Mouse (Mus musculus) hindbrain, embryonic 11.5 days (tissue): ENCODE data around the gene Lrrc20. TPM values are rescaled to one million over a fixed set of nuclear protein-coding genes. Genes with fewer than 3 reads are reported as not detected.

Experiments used
- ATAC-seq: fragments of 200-750 bp; cut with Nextera tagmentation; 2 replicates; pipeline ENCODE4 v1.8.0; 2017; ENCODE audit warnings: mild to moderate bottlenecking, moderate TSS enrichment, moderate library complexity; ENCODE audit not compliant: low FRiP score
- DNase-seq: peaks from one replicate; pipeline ENCODE4 v3.0.0-alpha.2; 2015; ENCODE audit warnings: low spot score
- H3K27ac ChIP-seq: fragments of 300-500 bp; sonication (generic); 2 replicates; pipeline ENCODE4 v1.5.1; 2014; ENCODE audit warnings: mild to moderate bottlenecking, low read depth, low read length
- H3K27me3 ChIP-seq: fragments of 300-500 bp; sonication (generic); 2 replicates; pipeline ENCODE4 v1.6.1; 2014; ENCODE audit warnings: mild to moderate bottlenecking, low read length, moderate library complexity, mixed read lengths; ENCODE audit not compliant: control insufficient read depth, insufficient read depth
- H3K36me3 ChIP-seq: fragments of 300-500 bp; sonication (generic); 2 replicates; pipeline ENCODE4 v1.6.1; 2014; ENCODE audit warnings: mild to moderate bottlenecking, low read length, moderate library complexity, mixed read lengths; ENCODE audit not compliant: control insufficient read depth, insufficient read depth
- H3K4me1 ChIP-seq: fragments of 300-500 bp; sonication (generic); replicated peaks from 2 replicates; pipeline ENCODE4 v1.6.1; 2014; ENCODE audit warnings: low read length, mixed read lengths; ENCODE audit not compliant: control insufficient read depth, insufficient read depth
- H3K4me2 ChIP-seq: fragments of 300-500 bp; sonication (generic); replicated peaks from 2 replicates; pipeline ENCODE4 v1.6.1; 2014; ENCODE audit warnings: mild to moderate bottlenecking, low read depth, low read length
- H3K4me3 ChIP-seq: fragments of 300-500 bp; sonication (generic); 2 replicates; pipeline ENCODE4 v1.5.1; 2014; ENCODE audit warnings: low read depth, low read length
- H3K9ac ChIP-seq: fragments of 300-500 bp; sonication (generic); 2 replicates; pipeline ENCODE4 v1.6.1; 2014; ENCODE audit warnings: low read depth, low read length
- H3K9me3 ChIP-seq: fragments of 300-500 bp; sonication (generic); 2 replicates; pipeline ENCODE4 v1.6.1; 2016; ENCODE audit warnings: low read length; ENCODE audit not compliant: control insufficient read depth
- WGBS: fragments of 180-500 bp; shearing (Covaris S2); extraction: QIAGEN DNeasy Blood & Tissue Kit; methylation state at CpG from one replicate; pipeline ENCODE4 v1.1.7; 2014; 5-methylcytosine and 5-hydroxymethylcytosine counted together
- polyA plus RNA-seq: library from polyadenylated mRNA; unstranded; fragments of >200 nt; fragmentation: Nextera tagmentation; extraction: Ambion mirVana; gene quantifications from 2 replicates; pipeline ENCODE4 v1.2.1, GENCODE M21; 2014

Lrrc20 gene
- polyA plus RNA-seq, 1 experiment from 2014 or later = 9.5 TPM

DNA sequence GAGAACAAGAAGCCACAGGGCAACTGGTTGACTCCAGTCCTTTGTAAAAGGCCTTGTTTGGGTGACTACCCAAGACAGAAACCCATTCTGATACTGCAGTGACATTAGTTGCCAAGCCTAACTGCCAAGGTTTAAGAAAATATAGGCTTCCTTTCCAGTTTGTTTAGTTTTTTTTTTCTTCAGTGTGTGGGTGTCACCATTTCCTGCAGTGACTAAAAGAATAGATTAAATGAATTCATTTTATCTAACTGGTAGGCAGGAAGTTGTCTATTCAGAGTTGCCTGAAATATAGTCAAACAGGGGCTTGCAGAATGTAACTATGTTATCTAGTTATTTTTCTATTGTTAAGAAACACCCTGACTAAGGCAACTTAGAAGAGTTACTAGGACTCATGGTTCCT lies 83.9 kb downstream of the Lrrc20 start:
- Histone ChIP-seq H3K4me3 (no peak overlapping the region), H3K9me3 (no peaks in the 10 kb centered on the region)

DNA sequence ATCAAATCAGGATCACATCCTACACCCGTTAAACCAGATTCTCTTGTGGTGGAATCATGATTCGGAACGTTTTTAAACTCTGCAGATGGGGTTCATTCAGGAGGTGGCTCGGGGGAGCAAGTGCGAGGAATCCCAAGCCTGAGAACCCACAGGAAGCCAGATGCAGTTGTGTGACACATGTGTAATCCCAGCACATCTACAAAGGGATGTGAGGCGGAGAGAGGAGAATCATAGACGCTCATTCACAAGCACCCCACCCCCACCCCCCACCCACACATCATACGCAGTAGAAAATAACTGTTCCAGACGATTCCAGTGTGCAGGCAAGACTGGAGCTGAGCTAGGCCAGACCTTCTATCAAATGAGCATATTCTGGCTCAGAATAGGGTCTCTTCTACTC lies 87.9 kb downstream of the Lrrc20 start:
- ATAC-seq = no peak
- WGBS = 93% methylated on average over 9 of the region's 9 CpGs

More for the DNA sequence above, 83.9 kb downstream of the Lrrc20 start:
- no peaks in the 10 kb centered on the region for H3K27me3 ChIP-seq
- ATAC-seq (no peak), DNase-seq (no peak)
- no peak overlapping the region for H3K9ac ChIP-seq
- H3K36me3 ChIP-seq = no peaks in the 10 kb centered on the region
- H3K27ac ChIP-seq = no peak overlapping the region
- H3K4me1 ChIP-seq = no peaks in the 10 kb centered on the region
- H3K4me2 ChIP-seq = no peak overlapping the region

GRCm38 (mm10) chr10:61564408-61564807 lies 88.8 kb downstream of the Lrrc20 start:
- H3K27me3 ChIP-seq = no peaks in the 10 kb centered on the region
- no peak overlapping the region for H3K4me2 ChIP-seq
- H3K36me3 ChIP-seq = no peaks in the 10 kb centered on the region
- H3K27ac ChIP-seq = no peak overlapping the region
- WGBS = 79% methylated on average over 4 of the region's 4 CpGs
- no peaks in the 10 kb centered on the region for H3K4me1 ChIP-seq
- no peak overlapping the region for H3K4me3 ChIP-seq
- no peaks in the 10 kb centered on the region for H3K9me3 ChIP-seq
- no peak for ATAC-seq
- DNase-seq = no peak
- no peak overlapping the region for H3K9ac ChIP-seq

More for the DNA sequence above, 87.9 kb downstream of the Lrrc20 start:
- H3K4me3 ChIP-seq = no peak overlapping the region
- H3K27me3 ChIP-seq = no peaks in the 10 kb centered on the region
- no peaks in the 10 kb centered on the region for H3K4me1 ChIP-seq
- no peak overlapping the region for H3K27ac ChIP-seq
- DNase-seq = no peak
- no peak overlapping the region for H3K4me2 ChIP-seq
- H3K36me3 ChIP-seq = no peaks in the 10 kb centered on the region
- no peaks in the 10 kb centered on the region for H3K9me3 ChIP-seq
- H3K9ac ChIP-seq = no peak overlapping the region

DNA sequence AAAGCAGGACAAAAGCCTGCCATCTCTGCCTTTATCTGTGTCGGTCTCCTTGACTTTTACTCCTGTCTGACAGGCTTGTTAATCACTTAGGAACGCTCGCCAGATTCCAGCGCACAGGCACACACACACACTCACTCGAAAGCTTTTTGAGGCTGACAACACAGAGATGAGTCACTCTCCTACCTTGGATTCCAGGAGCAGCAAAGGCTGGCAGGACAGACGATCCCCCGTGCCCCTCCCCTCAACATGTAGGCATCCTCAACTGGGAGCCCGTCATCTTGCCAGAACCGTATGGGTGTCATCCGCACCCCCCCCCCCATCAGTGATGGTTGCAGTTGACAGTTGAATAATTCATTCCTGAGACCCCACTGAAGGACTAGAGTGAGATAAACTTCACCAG lies 94.6 kb downstream of the Lrrc20 start:
- ATAC-seq (peak; percentile 71), DNase-seq (peak; percentile 39)
- Histone ChIP-seq H3K9me3 (no peaks in the 10 kb centered on the region), H3K4me3 (no peak overlapping the region), H3K4me1 (peaks cover 2% of the 10 kb centered on the region; the same call in 1 of the 2 replicates), H3K27ac (peak overlapping the region; percentile 24; the same call in 1 of the 2 replicates), H3K36me3 (no peaks in the 10 kb centered on the region), H3K9ac (no peak overlapping the region), H3K4me2 (peak overlapping the region; percentile 21; the same call in 1 of the 2 replicates), H3K27me3 (no peaks in the 10 kb centered on the region)
- 24% methylated on average over 10 of the region's 10 CpGs for WGBS

DNA sequence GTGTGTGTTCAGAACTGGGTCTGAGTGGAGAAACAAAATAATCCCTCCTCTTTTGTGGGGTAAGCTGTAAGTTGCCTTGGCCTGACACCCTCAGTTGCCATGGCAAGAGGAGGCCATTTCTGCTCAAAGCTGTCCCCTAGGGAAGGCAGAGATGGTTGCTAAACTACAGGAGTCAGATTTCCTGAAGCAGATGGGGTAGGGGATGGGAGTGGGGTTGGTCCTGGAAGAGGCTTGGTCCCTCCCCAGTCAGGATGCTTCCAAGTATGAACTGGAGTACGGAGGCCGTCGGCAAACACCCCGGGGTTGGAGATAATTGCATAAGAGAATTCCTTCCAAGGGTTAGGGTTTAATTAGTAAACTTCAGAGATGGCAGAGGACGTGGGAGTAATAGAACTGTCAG lies 96.5 kb downstream of the Lrrc20 start:
- no peak for ATAC-seq
- 75% methylated on average over 5 of the region's 5 CpGs for WGBS

DNA sequence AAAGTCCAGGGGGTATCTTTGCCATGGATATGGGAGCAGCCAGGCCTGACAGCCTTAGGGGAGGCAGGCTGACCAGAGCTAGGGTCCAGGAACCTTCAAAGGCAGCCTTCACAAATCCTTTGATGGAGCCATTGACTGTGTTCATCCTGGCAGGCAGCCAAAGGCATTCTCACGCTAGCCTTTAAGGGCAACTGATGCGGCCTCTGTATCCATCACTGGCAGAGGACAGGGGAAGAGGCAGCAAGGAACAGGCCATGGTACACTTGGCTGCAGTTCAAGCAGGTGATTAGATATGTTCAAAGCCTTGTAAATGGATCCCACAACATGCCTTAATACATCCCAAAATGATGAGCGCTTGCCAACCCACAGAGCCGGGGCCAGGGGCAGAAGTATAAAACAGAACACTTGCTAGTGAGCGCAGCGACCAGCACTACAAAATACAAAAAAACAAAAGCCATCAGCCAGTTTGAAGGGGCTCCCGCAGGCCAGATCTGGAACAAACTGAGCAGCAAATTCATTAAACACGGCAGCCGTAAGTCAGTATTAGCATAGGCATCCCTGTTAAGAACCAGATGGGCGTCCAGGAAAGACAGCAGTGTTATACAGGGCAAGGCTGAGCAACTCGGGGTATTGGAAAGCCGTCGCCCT lies 100.6 kb downstream of the Lrrc20 start:
- DNase-seq (no peak), ATAC-seq (peak; percentile 30; the same call in 1 of the 2 replicates)
- peaks cover 2% of the 10 kb centered on the region; the same call in 1 of the 2 replicates for H3K4me1 ChIP-seq
- H3K4me3 ChIP-seq = no peak overlapping the region
- no peak overlapping the region for H3K4me2 ChIP-seq
- no peak overlapping the region for H3K27ac ChIP-seq
- no peak overlapping the region for H3K9ac ChIP-seq
- no peaks in the 10 kb centered on the region for H3K9me3 ChIP-seq
- H3K36me3 ChIP-seq = no peaks in the 10 kb centered on the region
- H3K27me3 ChIP-seq = no peaks in the 10 kb centered on the region
- 68% methylated on average over 13 of the region's 13 CpGs for WGBS

More for the DNA sequence above, 96.5 kb downstream of the Lrrc20 start:
- Histone ChIP-seq H3K4me1 (peaks cover 2% of the 10 kb centered on the region), H3K4me2 (no peak overlapping the region), H3K4me3 (no peak overlapping the region), H3K9me3 (no peaks in the 10 kb centered on the region), H3K9ac (no peak overlapping the region), H3K27ac (no peak overlapping the region), H3K27me3 (no peaks in the 10 kb centered on the region), H3K36me3 (no peaks in the 10 kb centered on the region)
- no peak for DNase-seq

DNA sequence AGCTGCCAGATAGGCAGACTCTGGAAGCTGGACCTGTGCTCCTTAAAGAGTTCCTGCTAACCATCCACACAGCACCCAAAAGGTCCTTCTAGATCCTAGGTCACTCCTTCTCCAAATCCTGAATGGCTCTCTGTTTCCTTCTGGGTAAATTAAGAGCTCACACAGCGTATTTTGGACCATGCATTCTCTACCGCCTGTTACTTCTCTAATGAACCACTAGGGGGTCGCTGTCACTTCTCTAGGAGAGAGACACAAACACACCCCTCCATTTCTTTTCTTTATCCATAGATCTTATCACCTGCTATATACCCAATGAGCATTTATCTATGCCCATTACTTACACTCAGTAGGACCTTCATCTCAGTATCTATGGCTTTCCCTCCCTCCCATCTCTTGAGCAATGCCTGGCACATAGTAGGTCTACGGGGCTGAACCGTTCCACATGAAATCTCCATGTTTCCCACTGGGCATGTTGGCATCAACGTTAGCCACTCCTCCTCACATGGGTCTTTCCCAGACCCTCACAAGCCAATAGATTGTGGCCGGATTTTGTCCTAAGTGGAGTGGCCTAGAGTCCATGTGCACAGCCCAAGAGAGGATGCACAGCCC lies 111.7 kb downstream of the Lrrc20 start:
- no peaks in the 10 kb centered on the region for H3K4me1 ChIP-seq
- no peak overlapping the region for H3K27ac ChIP-seq
- DNase-seq = no peak
- no peak overlapping the region for H3K9ac ChIP-seq
- ATAC-seq = no peak
- WGBS = 73% methylated on average over 7 of the region's 7 CpGs
- H3K27me3 ChIP-seq = no peaks in the 10 kb centered on the region
- no peaks in the 10 kb centered on the region for H3K36me3 ChIP-seq
- H3K4me2 ChIP-seq = no peak overlapping the region
- no peak overlapping the region for H3K4me3 ChIP-seq
- no peaks in the 10 kb centered on the region for H3K9me3 ChIP-seq

DNA sequence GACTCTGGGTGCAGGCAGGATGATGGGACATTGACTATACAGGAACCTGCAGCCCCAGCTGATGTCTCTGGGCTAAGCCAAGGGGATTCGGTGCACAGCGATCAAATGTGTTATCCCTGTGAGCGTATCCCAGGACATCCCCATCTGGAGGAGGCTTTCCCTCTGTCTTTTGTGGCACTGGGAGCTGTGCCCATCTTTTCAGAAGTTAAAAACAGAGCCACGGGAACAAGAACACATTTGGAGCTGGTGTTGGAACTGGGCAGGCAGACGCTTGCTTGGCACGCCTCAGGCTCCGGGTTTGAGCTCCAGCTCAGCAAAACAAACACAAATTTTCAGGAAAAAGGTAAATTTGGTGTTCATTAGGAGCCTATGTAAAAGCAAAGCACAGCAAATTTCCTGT lies 122.4 kb downstream of the Lrrc20 start:
- Histone ChIP-seq H3K4me2 (no peak overlapping the region), H3K27ac (no peak overlapping the region), H3K9ac (no peak overlapping the region), H3K36me3 (no peaks in the 10 kb centered on the region), H3K9me3 (no peaks in the 10 kb centered on the region), H3K4me3 (no peak overlapping the region), H3K27me3 (peaks cover 17% of the 10 kb centered on the region), H3K4me1 (peaks cover 2% of the 10 kb centered on the region; the same call in 1 of the 2 replicates)
- DNase-seq (no peak), ATAC-seq (no peak)
- 85% methylated on average over 7 of the region's 7 CpGs for WGBS

GRCm38 (mm10) chr10:61599556-61600114 lies 124.0 kb downstream of the Lrrc20 start:
- Histone ChIP-seq H3K4me1 (peaks cover 2% of the 10 kb centered on the region; the same call in 1 of the 2 replicates), H3K9me3 (no peaks in the 10 kb centered on the region), H3K27ac (no peak overlapping the region), H3K4me2 (no peak overlapping the region), H3K36me3 (no peaks in the 10 kb centered on the region), H3K9ac (no peak overlapping the region), H3K27me3 (peaks cover 11% of the 10 kb centered on the region), H3K4me3 (no peak overlapping the region)
- no peak for ATAC-seq
- WGBS = 43% methylated on average over 9 of the region's 9 CpGs
- DNase-seq = no peak
